Mouse (Mus musculus) spleen, adult 10 weeks (tissue): ENCODE data around the gene Hsd3b5. TPM values are rescaled to one million over a fixed set of nuclear protein-coding genes. Genes with fewer than 3 reads are reported as not detected.

ENCODE experiments used
- polyA plus RNA-seq: library from polyadenylated mRNA; stranded (reverse); fragments of 350-450 nt; fragmentation: Illumina TruSeq; extraction: RNeasy Lipid Tissue Mini Kit (QIAGEN cat#74804); gene quantifications from one replicate; pipeline ENCODE4 v1.2.3, GENCODE M21; 2015; ENCODE audit warnings: low replicate concordance; ENCODE audit not compliant: insufficient read depth

Hsd3b5 gene
- not detected for polyA plus RNA-seq

GRCm38 (mm10) chr3:98630152-98630551, at the start of gene Hsd3b5:
TSS of gene Hsd3b5 (minus strand) at chr3:98630252.

GRCm38 (mm10) chr3:98588707-98589106, 41.3 kb downstream of the Hsd3b5 start, which contains the start of gene Gm10681:
TSS of gene Gm10681 (minus strand) at chr3:98588807.

Other genes starting within 250 kb of the Hsd3b5 start
- 1.3 TPM for gene Zfp697, start 247.8 kb downstream of the Hsd3b5 start, polyA plus RNA-seq
- gene Gm4450, start 173.1 kb downstream of the Hsd3b5 start, polyA plus RNA-seq: not detected
- gene Hsd3b4, start 119.7 kb downstream of the Hsd3b5 start, polyA plus RNA-seq: not detected
- not detected for gene Gm10681, start 41.4 kb downstream of the Hsd3b5 start, polyA plus RNA-seq
- gene Hsd3b2, start 94.3 kb upstream of the Hsd3b5 start, polyA plus RNA-seq: not detected
- not detected for gene Hsd3b3, start 132.9 kb upstream of the Hsd3b5 start, polyA plus RNA-seq
- not detected for gene Hsd3b6, start 184.2 kb upstream of the Hsd3b5 start, polyA plus RNA-seq
- gene Hsd3b1, start 229.5 kb upstream of the Hsd3b5 start, polyA plus RNA-seq: not detected